In genomic region chr12:80002474-80003125, GRCm38 (mm10) we compare ENCODE assay signal across 10 mouse cellular contexts.
DNase-seq lines count a peak whose midpoint lies in the region; ATAC-seq and TF ChIP-seq lines count a peak whose summit lies in the region.
"Had no signal": no experiment of that assay in that cellular context is flagged by ENCODE, and none has a peak within 500 bp of the region (broad histone marks: within the 10 kb centered on the region; RNA-seq: fewer than 3 reads in every experiment).

No protein-coding gene starts in this region.

- no peak overlapping the region for H3K9ac ChIP-seq in heart, adult 2 months (ENCODE audit: low read depth, low read length)
- H3K9ac ChIP-seq in lung, embryonic 16.5 days (ENCODE audit: low read length) = peak overlapping the region; percentile 33
- no peak overlapping the region for H3K9ac ChIP-seq in hindbrain, embryonic 13.5 days
- no peak overlapping the region; the same call in 1 of the 2 replicates for H3K9ac ChIP-seq in stomach, embryonic 16.5 days (ENCODE audit: low read length)
- H3K9ac ChIP-seq: midbrain, embryonic 12.5 days had no signal

- TF ChIP-seq POLR2A in heart, adult 2 months (IDR thresholded peaks at IDR 0.05; ENCODE audit: insufficient read depth, low read depth, low read length) = no peak

- no peak for ATAC-seq in lung, embryonic 16.5 days (ENCODE audit: low read depth)
- peak; percentile 79 for ATAC-seq in hindbrain, embryonic 13.5 days (ENCODE audit: low FRiP score)
- no peak for ATAC-seq in stomach, embryonic 16.5 days (ENCODE audit: insufficient read depth, low FRiP score)
- ATAC-seq: activated CD4-positive, CD25-positive, alpha-beta regulatory T cell, adult 4 months had no signal

- no peaks in the 10 kb centered on the region for H3K79me2 ChIP-seq in heart, adult 2 months (replicated peaks; ENCODE audit: control insufficient read depth, insufficient read depth, low read length)

- H3K4me3 ChIP-seq in heart, adult 2 months = no peak overlapping the region
- no peak overlapping the region for H3K4me3 ChIP-seq in lung, embryonic 16.5 days (ENCODE audit: low read length)
- H3K4me3 ChIP-seq in hindbrain, embryonic 13.5 days = no peak overlapping the region
- no peak overlapping the region for H3K4me3 ChIP-seq in stomach, embryonic 16.5 days (replicated peaks; ENCODE audit: low read length)
- H3K4me3 ChIP-seq: midbrain, embryonic 12.5 days had no signal

- H3K27ac ChIP-seq in heart, adult 2 months = peak overlapping the region; percentile 62
- peak overlapping the region; percentile 83 for H3K27ac ChIP-seq in lung, embryonic 16.5 days (ENCODE audit: low read length)
- H3K27ac ChIP-seq in hindbrain, embryonic 13.5 days = peak overlapping the region; percentile 70
- peak overlapping the region; percentile 86; the same call in 1 of the 2 replicates for H3K27ac ChIP-seq in stomach, embryonic 16.5 days (ENCODE audit: low read length)
- H3K27ac ChIP-seq: midbrain, embryonic 12.5 days had no signal

- H3K27me3 ChIP-seq in heart, adult 2 months (ENCODE audit: control insufficient read depth, insufficient read depth, low read length) = no peaks in the 10 kb centered on the region
- no peaks in the 10 kb centered on the region for H3K27me3 ChIP-seq in lung, embryonic 16.5 days (ENCODE audit: control insufficient read depth, insufficient read depth, low read depth, low read length)
- H3K27me3 ChIP-seq in hindbrain, embryonic 13.5 days = no peaks in the 10 kb centered on the region
- H3K27me3 ChIP-seq in stomach, embryonic 16.5 days (ENCODE audit: control insufficient read depth, insufficient read depth, low read length) = no peaks in the 10 kb centered on the region
- H3K27me3 ChIP-seq: midbrain, embryonic 12.5 days had no signal

- no peak for TF ChIP-seq EP300 in heart, adult 2 months (IDR thresholded peaks at IDR 0.05; ENCODE audit: insufficient read depth, low read depth, low read length)

- intact Hi-C loops in heart, adult 2 months (cut with DNase I) = loop anchor here (5.0 kb wide), 1 partner anchor 60 kb away; no protein-coding TSS in a partner anchor
- intact Hi-C loops in heart, postnatal 14 days (cut with DNase I) = no loop called here

- no peak overlapping the region for H3K4me2 ChIP-seq in lung, embryonic 16.5 days (ENCODE audit: low read depth, low read length)
- no peak overlapping the region for H3K4me2 ChIP-seq in hindbrain, embryonic 13.5 days
- H3K4me2 ChIP-seq in stomach, embryonic 16.5 days (ENCODE audit: low read depth, low read length) = no peak overlapping the region
- H3K4me2 ChIP-seq: midbrain, embryonic 12.5 days had no signal

- H3K9me3 ChIP-seq in lung, embryonic 16.5 days (ENCODE audit: control insufficient read depth, low read length) = no peaks in the 10 kb centered on the region
- H3K9me3 ChIP-seq in hindbrain, embryonic 13.5 days = no peaks in the 10 kb centered on the region
- no peaks in the 10 kb centered on the region for H3K9me3 ChIP-seq in stomach, embryonic 16.5 days (replicated peaks; ENCODE audit: control insufficient read depth, low read length)
- H3K9me3 ChIP-seq: midbrain, embryonic 12.5 days had no signal

- H3K4me1 ChIP-seq in heart, adult 2 months (ENCODE audit: control insufficient read depth, insufficient read depth, low read length) = peaks cover 23% of the 10 kb centered on the region
- H3K4me1 ChIP-seq in lung, embryonic 16.5 days (replicated peaks; ENCODE audit: control insufficient read depth, insufficient read depth, low read length) = peaks cover 19% of the 10 kb centered on the region
- H3K4me1 ChIP-seq in hindbrain, embryonic 13.5 days (replicated peaks) = peaks cover 9% of the 10 kb centered on the region; the same call in 1 of the 2 replicates
- peaks cover 20% of the 10 kb centered on the region for H3K4me1 ChIP-seq in stomach, embryonic 16.5 days (ENCODE audit: control insufficient read depth, insufficient read depth, low read length)

- 0 out of 2 replicates have a peak, but pooled peaks cover 2% of the 10 kb centered on the region for H3K36me3 ChIP-seq in heart, adult 2 months (ENCODE audit: control insufficient read depth, insufficient read depth, low read length)
- no peaks in the 10 kb centered on the region for H3K36me3 ChIP-seq in lung, embryonic 16.5 days (ENCODE audit: control insufficient read depth, insufficient read depth, low read length)
- no peaks in the 10 kb centered on the region for H3K36me3 ChIP-seq in hindbrain, embryonic 13.5 days
- no peaks in the 10 kb centered on the region for H3K36me3 ChIP-seq in stomach, embryonic 16.5 days (ENCODE audit: control insufficient read depth, insufficient read depth, low read length)
- H3K36me3 ChIP-seq: midbrain, embryonic 12.5 days had no signal

- no peak for DNase-seq in heart, adult 2 months
- no peak for DNase-seq in heart, postnatal 14 days
- DNase-seq in lung, postnatal 4 days = no peak
- no peak for DNase-seq in adrenal gland, adult 2 months
- no peak for DNase-seq in ovary, postnatal 36 days (ENCODE audit: low spot score)

- no peak for TF ChIP-seq CTCF in heart, adult 2 months (IDR thresholded peaks at IDR 0.05)

- 62% methylated on average over 13 of the region's 13 CpGs for WGBS in heart, adult 2 months
- WGBS in lung, embryonic 16.5 days = 66% methylated on average over 13 of the region's 13 CpGs
- 50% methylated on average over 13 of the region's 13 CpGs for WGBS in hindbrain, embryonic 13.5 days
- 74% methylated on average over 13 of the region's 13 CpGs for WGBS in stomach, embryonic 16.5 days
